Mouse (Mus musculus) kidney, embryonic 15.5 days (tissue): ENCODE measurements around the gene Zbtb17. TPM values are rescaled to one million over a fixed set of nuclear protein-coding genes. Genes with fewer than 3 reads are reported as not detected.
A peak's percentile ranks its signal among the peaks of the same experiment; 100 is the strongest.

Source experiments
- ATAC-seq: fragments of 200-750 bp; cut with Nextera tagmentation; replicated peaks from 2 replicates; pipeline ENCODE4 v1.8.0; 2017; ENCODE audit warnings: moderate TSS enrichment; ENCODE audit not compliant: low FRiP score
- H3K27ac ChIP-seq: fragments of 300-500 bp; sonication (generic); 2 replicates; pipeline ENCODE4 v1.5.1; 2015; ENCODE audit warnings: mild to moderate bottlenecking, inconsistent platforms
- H3K27me3 ChIP-seq: fragments of 300-500 bp; sonication (generic); 2 replicates; pipeline ENCODE4 v1.6.1; 2015; ENCODE audit warnings: inconsistent platforms
- H3K36me3 ChIP-seq: fragments of 300-500 bp; sonication (generic); 2 replicates; pipeline ENCODE4 v1.6.1; 2015; ENCODE audit warnings: inconsistent platforms
- H3K4me1 ChIP-seq: fragments of 300-500 bp; sonication (generic); 2 replicates; pipeline ENCODE4 v1.6.1; 2015; ENCODE audit warnings: inconsistent platforms
- H3K4me2 ChIP-seq: fragments of 300-500 bp; sonication (generic); 2 replicates; pipeline ENCODE4 v1.6.1; 2015; ENCODE audit warnings: moderate library complexity, mild to moderate bottlenecking, inconsistent platforms
- H3K4me3 ChIP-seq: fragments of 300-500 bp; sonication (generic); replicated peaks from 2 replicates; pipeline ENCODE4 v1.5.1; 2015; ENCODE audit warnings: mild to moderate bottlenecking, inconsistent platforms
- H3K9ac ChIP-seq: fragments of 300-500 bp; sonication (generic); 2 replicates; pipeline ENCODE4 v1.6.1; 2015; ENCODE audit warnings: mild to moderate bottlenecking, inconsistent platforms
- H3K9me3 ChIP-seq: fragments of 300-500 bp; sonication (generic); replicated peaks from 2 replicates; pipeline ENCODE4 v1.6.1; 2016; ENCODE audit warnings: inconsistent platforms
- WGBS: fragments of 180-500 bp; shearing (Covaris S2); methylation state at CpG from one replicate; pipeline ENCODE4 v1.1.7; 2015; ENCODE audit warnings: mixed read lengths; 5-methylcytosine and 5-hydroxymethylcytosine counted together
- polyA plus RNA-seq: library from polyadenylated mRNA; unstranded; fragments of >200 nt; fragmentation: Nextera tagmentation; extraction: Ambion mirVana; gene quantifications from 2 replicates; pipeline ENCODE4 v1.2.1, GENCODE M21; 2015

Gene Zbtb17
- polyA plus RNA-seq, 1 experiment from 2014 or later, result 39.8 TPM

DNA sequence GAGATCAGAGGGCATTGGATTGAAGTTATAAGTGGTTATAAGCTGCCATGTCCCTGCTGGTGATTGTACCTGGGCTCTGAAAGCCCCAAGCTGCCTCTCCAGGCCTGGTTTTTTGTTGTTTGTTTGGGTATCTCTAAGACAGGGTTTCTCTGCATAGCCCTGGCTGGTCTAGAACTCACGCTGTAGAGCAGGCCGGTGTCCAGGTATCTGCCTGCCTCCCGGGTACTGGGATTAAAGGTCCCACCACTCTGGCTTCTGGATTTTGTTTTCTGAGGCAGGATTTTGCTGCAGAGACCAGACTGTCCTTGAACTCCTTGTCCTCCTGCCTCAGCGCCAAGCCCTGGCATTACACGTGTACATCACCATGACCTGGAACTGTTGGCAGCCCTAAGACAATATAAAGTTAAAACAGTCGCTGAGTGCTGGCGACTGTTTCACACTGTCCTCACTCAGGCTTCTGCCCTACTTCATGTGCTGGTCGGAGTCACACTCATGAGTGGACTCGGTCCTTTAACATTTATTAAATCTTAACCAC, 7.5 kb downstream of the Zbtb17 start:
- Histone ChIP-seq H3K9me3 (no peaks in the 10 kb centered on the region), H3K27me3 (no peaks in the 10 kb centered on the region), H3K4me2 (no peak overlapping the region), H3K4me3 (no peak overlapping the region), H3K27ac (no peak overlapping the region), H3K4me1 (peaks cover 17% of the 10 kb centered on the region), H3K36me3 (peaks cover 67% of the 10 kb centered on the region), H3K9ac (no peak overlapping the region)
- no peak for ATAC-seq
- WGBS, result 91% methylated on average over 9 of the region's 9 CpGs

DNA sequence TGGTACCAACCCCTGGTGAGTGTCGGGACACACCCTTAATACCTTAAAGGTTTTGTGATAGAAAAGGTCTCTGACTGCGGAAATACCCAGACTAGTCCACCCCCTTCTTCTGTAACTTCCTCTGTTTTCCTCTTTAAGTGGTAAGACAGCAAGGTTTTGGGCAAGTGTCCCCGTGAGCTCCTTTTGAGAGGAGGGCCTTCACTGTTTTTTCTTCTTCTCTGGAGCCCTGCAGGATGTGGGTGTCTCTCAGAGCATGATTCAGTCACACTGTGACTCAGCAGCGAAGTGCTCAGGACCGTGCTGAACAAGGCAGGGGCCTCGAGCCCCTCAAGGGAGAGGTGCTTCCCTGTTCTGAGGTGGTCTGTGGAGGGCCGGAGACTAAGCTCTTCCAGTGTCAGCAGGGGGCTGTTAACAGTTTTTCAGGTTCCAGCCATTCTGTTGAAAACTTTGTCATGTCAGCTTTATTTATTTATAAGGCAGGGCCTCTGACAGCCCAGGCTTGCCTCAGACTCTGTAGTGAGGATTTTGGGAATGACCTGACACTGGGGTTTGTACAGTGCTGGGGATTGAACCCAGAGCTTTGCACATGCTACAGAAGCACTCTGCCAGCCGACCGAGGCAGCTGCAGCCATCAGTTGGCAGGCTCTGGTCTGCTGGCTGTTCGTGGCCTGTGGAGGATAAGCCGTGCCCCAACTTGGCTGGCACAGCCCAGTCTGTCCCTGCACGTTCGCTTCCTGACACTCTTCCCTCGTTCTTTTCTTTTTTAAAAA, 10.3 kb downstream of the Zbtb17 start:
- Histone ChIP-seq H3K27me3 (no peaks in the 10 kb centered on the region), H3K36me3 (peaks cover 43% of the 10 kb centered on the region)
- 77% methylated on average over 14 of the region's 14 CpGs for WGBS

DNA sequence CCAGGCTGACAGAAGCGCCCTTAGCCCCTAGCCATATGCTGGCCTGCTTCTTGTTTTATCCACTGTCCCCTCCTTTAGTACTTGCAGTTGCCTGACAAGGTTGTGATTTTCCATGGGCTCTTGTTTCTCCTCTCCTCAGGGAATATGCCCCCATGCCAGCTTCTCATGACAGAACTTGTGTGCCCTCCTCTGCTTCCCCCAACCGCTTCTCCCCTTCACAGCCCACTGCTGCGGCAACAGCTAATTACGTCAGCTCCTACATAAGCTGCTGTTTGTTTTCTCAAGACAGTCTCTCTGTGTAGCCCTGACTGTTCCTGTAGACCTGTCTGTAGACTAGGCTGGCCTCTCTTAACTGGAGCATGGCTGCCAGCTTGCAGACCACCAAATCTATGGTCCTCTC, 11.1 kb downstream of the Zbtb17 start:
- no peak overlapping the region for H3K9ac ChIP-seq
- WGBS, result 51% methylated on average over 4 of the region's 4 CpGs
- no peak overlapping the region for H3K4me3 ChIP-seq
- H3K4me2 ChIP-seq, result no peak overlapping the region
- no peaks in the 10 kb centered on the region for H3K27me3 ChIP-seq
- peaks cover 35% of the 10 kb centered on the region for H3K4me1 ChIP-seq
- H3K9me3 ChIP-seq, result no peaks in the 10 kb centered on the region
- ATAC-seq, result no peak
- H3K27ac ChIP-seq, result no peak overlapping the region
- H3K36me3 ChIP-seq, result peaks cover 45% of the 10 kb centered on the region

More for the DNA sequence above, 10.3 kb downstream of the Zbtb17 start:
- no peaks in the 10 kb centered on the region for H3K9me3 ChIP-seq
- H3K4me1 ChIP-seq, result peaks cover 35% of the 10 kb centered on the region
- no peak for ATAC-seq
- H3K27ac ChIP-seq, result no peak overlapping the region
- no peak overlapping the region for H3K4me2 ChIP-seq
- no peak overlapping the region for H3K9ac ChIP-seq
- no peak overlapping the region for H3K4me3 ChIP-seq

DNA sequence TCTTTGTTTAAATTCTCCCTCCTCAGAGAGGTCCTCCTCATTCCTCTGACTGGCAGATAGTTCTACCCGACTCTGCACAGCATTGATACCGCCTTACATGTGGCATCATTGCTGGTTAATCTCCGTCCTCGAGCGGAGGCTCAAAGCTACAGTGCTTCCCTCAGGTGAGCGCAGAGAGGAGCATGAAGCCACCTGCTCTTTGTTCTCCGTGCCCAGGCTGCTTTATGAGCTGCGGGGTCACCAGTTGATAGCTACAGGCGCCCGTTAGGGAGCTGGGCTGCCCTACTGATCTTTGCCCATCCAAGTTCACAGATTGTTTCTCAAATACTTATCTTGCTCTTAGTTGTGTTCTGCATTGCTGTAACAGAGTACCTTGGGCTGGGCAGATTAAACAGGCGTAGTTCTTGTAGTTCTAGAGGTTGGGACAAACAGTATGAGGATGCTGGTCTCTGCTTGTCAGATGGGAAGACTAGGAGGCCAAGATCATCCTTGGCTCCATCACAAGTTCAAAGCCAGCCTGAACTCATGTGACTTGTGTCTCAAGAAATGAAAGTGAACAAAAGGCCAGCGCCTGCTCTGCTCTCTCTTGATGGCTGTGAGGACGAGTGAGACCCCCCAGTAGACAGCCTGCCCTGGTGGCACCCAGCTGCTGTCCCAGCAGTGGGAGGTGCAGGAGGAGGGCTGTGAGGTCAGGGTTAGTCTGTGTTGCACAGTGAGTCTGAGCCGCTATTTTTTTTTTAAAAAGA, 11.9 kb downstream of the Zbtb17 start:
- H3K4me3 ChIP-seq, result no peak overlapping the region
- H3K27ac ChIP-seq, result no peak overlapping the region
- peaks cover 35% of the 10 kb centered on the region for H3K4me1 ChIP-seq
- H3K36me3 ChIP-seq, result peaks cover 41% of the 10 kb centered on the region
- H3K27me3 ChIP-seq, result no peaks in the 10 kb centered on the region
- 89% methylated on average over 14 of the region's 14 CpGs for WGBS
- no peaks in the 10 kb centered on the region for H3K9me3 ChIP-seq
- no peak overlapping the region for H3K9ac ChIP-seq
- no peak overlapping the region for H3K4me2 ChIP-seq
- no peak for ATAC-seq

DNA sequence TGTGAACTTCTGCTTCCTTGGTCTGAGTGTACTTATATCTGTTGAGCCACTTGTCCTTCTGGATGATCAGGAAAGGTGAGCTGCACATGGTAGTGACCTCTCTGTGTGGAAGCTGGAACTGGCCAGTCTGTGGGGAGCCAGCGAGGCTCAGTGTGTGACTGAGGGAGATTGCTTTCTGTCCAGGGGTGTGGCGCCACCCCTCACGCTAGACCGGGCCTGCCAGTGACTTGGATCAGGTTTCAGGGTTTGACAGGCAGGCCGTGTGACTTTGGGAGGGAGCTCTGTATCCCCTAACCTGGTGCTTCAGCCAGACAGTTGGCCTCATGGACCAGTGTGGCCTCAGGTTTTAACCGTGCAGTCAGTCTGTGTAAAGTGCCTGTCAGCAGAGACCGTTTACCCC, 13.8 kb downstream of the Zbtb17 start:
- no peak overlapping the region for H3K9ac ChIP-seq
- ATAC-seq, result peak; percentile 84
- H3K27me3 ChIP-seq, result no peaks in the 10 kb centered on the region
- H3K27ac ChIP-seq, result peak overlapping the region; percentile 76
- peaks cover 31% of the 10 kb centered on the region for H3K4me1 ChIP-seq
- H3K4me2 ChIP-seq, result no peak overlapping the region
- H3K36me3 ChIP-seq, result peaks cover 42% of the 10 kb centered on the region
- no peak overlapping the region for H3K4me3 ChIP-seq
- WGBS, result 7% methylated on average over 7 of the region's 7 CpGs
- no peaks in the 10 kb centered on the region for H3K9me3 ChIP-seq

DNA sequence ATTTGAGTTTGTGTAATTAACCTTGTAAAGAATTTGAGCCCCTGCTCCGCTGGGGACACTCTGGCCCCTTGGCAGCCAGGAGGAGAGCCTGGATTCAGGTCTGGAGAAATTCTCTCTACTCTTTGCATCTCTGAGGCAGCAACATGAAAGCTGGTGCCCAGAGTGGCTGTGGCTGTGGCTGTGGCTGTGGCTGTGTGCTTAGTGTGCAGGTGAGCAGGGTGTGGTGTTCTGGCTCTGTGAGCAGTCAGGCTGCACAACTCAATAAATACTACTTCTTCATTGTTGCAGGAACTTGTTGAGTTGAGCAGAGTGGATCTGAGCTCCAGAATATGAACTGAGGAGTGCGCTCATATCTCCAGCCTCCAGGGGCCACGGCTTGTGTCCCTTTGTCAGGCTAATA, 14.4 kb downstream of the Zbtb17 start:
- peaks cover 43% of the 10 kb centered on the region for H3K36me3 ChIP-seq
- no peaks in the 10 kb centered on the region for H3K9me3 ChIP-seq
- ATAC-seq, result 0 out of 2 replicates have a peak, but pooled peaks have one; percentile 17
- 69% methylated on average over 3 of the region's 3 CpGs for WGBS
- no peak overlapping the region for H3K4me3 ChIP-seq
- H3K4me2 ChIP-seq, result no peak overlapping the region
- no peaks in the 10 kb centered on the region for H3K27me3 ChIP-seq
- peaks cover 30% of the 10 kb centered on the region for H3K4me1 ChIP-seq
- peak overlapping the region; percentile 76 for H3K27ac ChIP-seq
- no peak overlapping the region for H3K9ac ChIP-seq

DNA sequence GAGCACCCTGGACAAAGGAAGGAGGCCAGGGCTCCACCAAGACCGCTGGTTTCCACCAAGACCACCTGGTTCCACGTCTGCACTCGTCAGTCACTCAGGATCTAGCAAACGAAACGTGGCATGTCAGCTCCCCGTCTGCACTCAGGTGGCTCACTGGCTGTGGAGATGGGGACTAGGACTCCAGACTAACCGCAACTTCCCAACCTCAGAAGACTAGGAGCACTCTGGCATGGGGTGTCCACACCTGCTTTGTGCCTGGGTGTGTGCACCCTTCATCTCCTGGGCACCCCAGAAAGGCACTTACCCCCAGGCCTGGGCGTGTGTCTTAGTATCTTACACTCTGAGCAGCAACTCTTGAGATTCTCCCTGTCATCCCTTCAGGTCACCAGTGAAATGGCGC, 15.3 kb downstream of the Zbtb17 start:
- Histone ChIP-seq H3K4me1 (peaks cover 29% of the 10 kb centered on the region), H3K9ac (no peak overlapping the region), H3K9me3 (no peaks in the 10 kb centered on the region), H3K4me2 (no peak overlapping the region), H3K27ac (no peak overlapping the region), H3K36me3 (peaks cover 50% of the 10 kb centered on the region), H3K27me3 (no peaks in the 10 kb centered on the region), H3K4me3 (no peak overlapping the region)
- no peak for ATAC-seq
- 91% methylated on average over 9 of the region's 9 CpGs for WGBS

DNA sequence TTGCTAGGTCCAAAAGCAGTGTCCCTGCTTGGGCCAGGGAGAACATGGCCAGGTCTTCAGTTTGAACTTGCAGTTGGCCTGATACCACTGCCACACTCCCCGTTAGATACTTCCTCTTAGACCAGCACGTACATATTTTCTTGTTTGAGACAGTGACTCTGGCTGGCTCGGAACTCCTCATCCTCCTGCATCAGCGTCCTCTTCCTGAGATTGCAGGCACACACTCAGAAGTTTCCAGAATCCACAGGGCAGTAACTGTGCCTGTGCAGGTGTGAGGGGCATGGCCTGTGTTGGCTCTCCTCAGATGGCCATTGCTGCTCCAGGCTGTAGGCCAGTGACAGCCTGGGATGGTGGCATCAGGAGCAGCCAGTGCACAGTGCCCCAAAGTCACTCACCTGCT, 16.0 kb downstream of the Zbtb17 start:
- no peak for ATAC-seq
- peaks cover 57% of the 10 kb centered on the region for H3K36me3 ChIP-seq
- no peak overlapping the region for H3K4me2 ChIP-seq
- WGBS, result 83% methylated on average over 4 of the region's 4 CpGs
- H3K9ac ChIP-seq, result no peak overlapping the region
- peaks cover 22% of the 10 kb centered on the region for H3K4me1 ChIP-seq
- H3K27me3 ChIP-seq, result no peaks in the 10 kb centered on the region
- H3K27ac ChIP-seq, result no peak overlapping the region
- H3K4me3 ChIP-seq, result no peak overlapping the region
- H3K9me3 ChIP-seq, result no peaks in the 10 kb centered on the region

DNA sequence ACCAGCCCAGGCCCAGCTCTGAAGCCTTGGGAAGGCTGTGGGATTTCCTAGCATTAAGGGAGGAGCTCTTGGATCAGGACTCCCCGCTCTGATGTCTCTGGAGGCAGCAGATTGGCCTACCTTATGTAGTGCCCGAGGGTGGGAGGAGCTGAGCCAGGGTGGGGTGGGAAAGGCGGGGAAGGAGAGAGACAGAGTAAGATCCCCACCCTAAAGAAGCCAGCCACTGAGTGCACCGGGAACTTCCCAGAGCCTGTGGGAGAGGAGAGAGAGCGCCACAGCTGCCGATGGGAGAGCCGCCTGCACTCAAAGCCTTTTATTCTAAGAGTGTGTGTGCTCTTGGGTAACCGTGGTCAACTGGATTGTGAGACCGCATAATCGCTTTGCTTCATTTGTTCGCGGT, 16.6 kb downstream of the Zbtb17 start:
- Histone ChIP-seq H3K4me3 (no peak overlapping the region), H3K9me3 (no peaks in the 10 kb centered on the region), H3K36me3 (peaks cover 63% of the 10 kb centered on the region), H3K4me1 (peaks cover 18% of the 10 kb centered on the region), H3K27ac (no peak overlapping the region), H3K4me2 (no peak overlapping the region), H3K9ac (no peak overlapping the region), H3K27me3 (no peaks in the 10 kb centered on the region)
- 59% methylated on average over 12 of the region's 12 CpGs for WGBS
- no peak for ATAC-seq

DNA sequence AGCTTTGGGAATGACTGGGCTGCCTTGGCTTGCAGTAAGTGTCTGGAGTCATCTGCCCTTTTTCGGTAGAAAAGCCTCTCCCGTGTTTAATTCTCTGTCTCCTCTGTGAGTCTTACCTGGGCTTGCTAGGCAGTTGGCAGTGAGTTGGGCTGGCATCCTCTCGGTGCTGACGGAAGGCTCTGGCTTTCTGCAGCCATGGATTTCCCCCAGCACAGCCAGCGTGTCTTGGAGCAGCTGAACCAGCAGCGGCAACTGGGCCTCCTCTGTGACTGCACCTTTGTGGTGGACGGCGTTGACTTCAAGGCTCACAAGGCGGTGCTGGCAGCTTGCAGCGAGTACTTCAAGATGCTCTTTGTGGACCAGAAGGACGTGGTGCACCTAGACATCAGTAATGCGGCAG, 17.1 kb downstream of the Zbtb17 start:
- WGBS, result 92% methylated on average over 12 of the region's 12 CpGs
- H3K4me1 ChIP-seq, result peaks cover 18% of the 10 kb centered on the region
- H3K9me3 ChIP-seq, result no peaks in the 10 kb centered on the region
- peaks cover 65% of the 10 kb centered on the region for H3K36me3 ChIP-seq
- H3K4me3 ChIP-seq, result no peak overlapping the region
- no peak overlapping the region for H3K4me2 ChIP-seq
- no peak overlapping the region for H3K9ac ChIP-seq
- no peak for ATAC-seq
- no peaks in the 10 kb centered on the region for H3K27me3 ChIP-seq
- no peak overlapping the region for H3K27ac ChIP-seq

DNA sequence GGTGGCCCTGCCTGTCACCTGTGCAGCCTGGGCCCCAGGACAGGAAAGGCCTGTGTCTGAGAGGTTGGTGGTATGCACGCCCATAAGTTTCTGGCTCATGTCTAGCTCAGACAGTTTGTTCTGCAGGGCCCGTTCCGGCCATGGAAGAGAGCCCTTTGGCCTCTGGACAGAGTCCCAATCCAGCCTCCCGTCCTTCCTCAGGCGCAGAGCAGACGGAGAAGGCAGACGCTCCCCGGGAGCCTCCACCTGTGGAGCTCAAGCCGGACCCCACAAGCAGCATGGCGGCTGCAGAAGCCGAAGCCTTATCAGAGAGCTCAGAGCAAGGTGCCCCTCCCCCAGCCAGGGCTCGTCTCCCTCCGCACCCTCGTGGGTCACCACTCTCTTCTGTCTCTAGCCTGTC, 19.0 kb downstream of the Zbtb17 start:
- peaks cover 8% of the 10 kb centered on the region for H3K4me1 ChIP-seq
- no peaks in the 10 kb centered on the region for H3K27me3 ChIP-seq
- H3K9ac ChIP-seq, result no peak overlapping the region
- no peak overlapping the region for H3K27ac ChIP-seq
- WGBS, result 77% methylated on average over 14 of the region's 14 CpGs
- no peaks in the 10 kb centered on the region for H3K9me3 ChIP-seq
- H3K4me3 ChIP-seq, result no peak overlapping the region
- ATAC-seq, result no peak
- peaks cover 81% of the 10 kb centered on the region for H3K36me3 ChIP-seq
- no peak overlapping the region for H3K4me2 ChIP-seq

DNA sequence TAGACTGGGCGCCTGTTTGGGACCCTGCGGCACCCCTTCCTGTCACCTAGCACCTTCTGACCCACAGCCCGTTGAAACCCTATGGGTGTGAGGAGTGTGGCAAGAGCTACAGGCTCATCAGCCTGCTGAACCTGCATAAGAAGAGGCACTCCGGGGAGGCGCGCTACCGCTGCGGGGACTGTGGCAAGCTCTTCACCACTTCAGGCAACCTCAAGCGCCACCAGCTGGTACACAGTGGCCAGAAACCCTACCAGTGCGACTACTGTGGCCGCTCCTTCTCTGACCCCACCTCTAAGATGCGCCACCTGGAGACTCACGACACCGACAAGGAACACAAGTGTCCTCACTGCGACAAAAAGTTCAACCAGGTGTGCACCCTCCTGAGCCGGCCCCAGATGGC, 20.3 kb downstream of the Zbtb17 start:
- H3K9me3 ChIP-seq, result no peaks in the 10 kb centered on the region
- no peaks in the 10 kb centered on the region for H3K27me3 ChIP-seq
- 78% methylated on average over 16 of the region's 16 CpGs for WGBS
- no peak for ATAC-seq
- no peak overlapping the region for H3K4me2 ChIP-seq
- H3K4me1 ChIP-seq, result peaks cover 3% of the 10 kb centered on the region; the same call in 1 of the 2 replicates
- no peak overlapping the region for H3K9ac ChIP-seq
- H3K4me3 ChIP-seq, result no peak overlapping the region
- peaks cover 90% of the 10 kb centered on the region for H3K36me3 ChIP-seq
- no peak overlapping the region for H3K27ac ChIP-seq
